Mouse (Mus musculus) myocyte (in vitro differentiated cells): ENCODE measurements at regions not wholly inside any gene's neighbourhood (a gene's known extent, or its start where the extent isn't known, plus 50 kb on each side); places are given as distances from the start of the nearest gene placed in this dataset.
A peak's percentile ranks its signal among the peaks of the same experiment; 100 is the strongest.

Source experiments
- H3K27me3 ChIP-seq: one replicate; pipeline ENCODE4 v1.6.1; 2011; ENCODE audit not compliant: control insufficient read depth, insufficient read depth, insufficient read length
- H3K36me3 ChIP-seq: one replicate; pipeline ENCODE4 v1.6.1; 2011; ENCODE audit not compliant: control insufficient read depth, insufficient read depth
- H3K4me2 ChIP-seq: one replicate; pipeline ENCODE4 v1.6.1; 2011; ENCODE audit warnings: low read depth, control low read depth
- H3K4me3 ChIP-seq: one replicate; pipeline ENCODE4 v1.5.1; 2011; ENCODE audit warnings: mild to moderate bottlenecking, control low read depth, moderate library complexity
- H3K79me2 ChIP-seq: one replicate; pipeline ENCODE4 v1.6.1; 2011; ENCODE audit not compliant: control insufficient read depth, insufficient read depth
- H3ac ChIP-seq: one replicate; pipeline ENCODE4 v1.6.1; 2011; ENCODE audit not compliant: control insufficient read depth, insufficient read length
- CEBPB ChIP-seq: IDR thresholded peaks from 2 replicates; pipeline ENCODE4 v1.6.1; 2011; ENCODE audit warnings: mild to moderate bottlenecking, moderate library complexity; ENCODE audit not compliant: poor library complexity, insufficient read depth, severe bottlenecking
- E2F4 ChIP-seq: IDR thresholded peaks from one replicate; pipeline ENCODE4 v1.6.1; 2011; ENCODE audit warnings: mild to moderate bottlenecking, control low read depth, moderate library complexity; ENCODE audit not compliant: insufficient read depth
- MAX ChIP-seq: IDR thresholded peaks from one replicate; pipeline ENCODE4 v1.6.1; 2011; ENCODE audit warnings: low read depth, mild to moderate bottlenecking, control low read depth
- MYOD1 ChIP-seq, 3 experiments: IDR thresholded peaks; one replicate each; pipeline ENCODE4 v1.6.1; 2011; ENCODE audit warnings: control low read depth in 2 of 3, low read depth in 2 of 3, mild to moderate bottlenecking in 2 of 3, moderate library complexity in 1 of 3; ENCODE audit not compliant: insufficient read length in 2 of 3, control insufficient read depth in 1 of 3
- MYOG ChIP-seq, 3 experiments: IDR thresholded peaks; one replicate each; pipeline ENCODE4 v1.6.1; 2011; ENCODE audit warnings: control low read depth in 2 of 3, low read depth in 2 of 3, mild to moderate bottlenecking in 2 of 3; ENCODE audit not compliant: insufficient read length in 2 of 3, control insufficient read depth in 1 of 3, insufficient read depth in 1 of 3
- POLR2A ChIP-seq: IDR thresholded peaks from one replicate; pipeline ENCODE4 v1.6.1; 2011; ENCODE audit warnings: low read depth, mild to moderate bottlenecking, control low read depth, moderate library complexity; ENCODE audit not compliant: insufficient read length
- POLR2AphosphoS2 ChIP-seq: IDR thresholded peaks from one replicate; pipeline ENCODE4 v1.6.1; 2011; ENCODE audit warnings: low read depth, control low read depth; ENCODE audit not compliant: insufficient read length
- REST ChIP-seq: IDR thresholded peaks from one replicate; pipeline ENCODE4 v1.6.1; 2011; ENCODE audit warnings: mild to moderate bottlenecking, control low read depth, moderate library complexity; ENCODE audit not compliant: insufficient read depth, insufficient read length
- SRF ChIP-seq: IDR thresholded peaks from one replicate; pipeline ENCODE4 v1.6.1; 2011; ENCODE audit warnings: low read depth; ENCODE audit not compliant: control insufficient read depth, insufficient read length
- TCF12 ChIP-seq: IDR thresholded peaks from one replicate; pipeline ENCODE4 v1.6.1; 2011; ENCODE audit warnings: mild to moderate bottlenecking, control low read depth; ENCODE audit not compliant: poor library complexity, insufficient read depth, severe bottlenecking
- TCF3 ChIP-seq: IDR thresholded peaks from one replicate; pipeline ENCODE4 v1.6.1; 2011; ENCODE audit warnings: low read depth, control low read depth; ENCODE audit not compliant: insufficient read length
- USF1 ChIP-seq: IDR thresholded peaks from one replicate; pipeline ENCODE4 v1.6.1; 2011; ENCODE audit warnings: low read depth, mild to moderate bottlenecking, control low read depth, moderate library complexity

DNA sequence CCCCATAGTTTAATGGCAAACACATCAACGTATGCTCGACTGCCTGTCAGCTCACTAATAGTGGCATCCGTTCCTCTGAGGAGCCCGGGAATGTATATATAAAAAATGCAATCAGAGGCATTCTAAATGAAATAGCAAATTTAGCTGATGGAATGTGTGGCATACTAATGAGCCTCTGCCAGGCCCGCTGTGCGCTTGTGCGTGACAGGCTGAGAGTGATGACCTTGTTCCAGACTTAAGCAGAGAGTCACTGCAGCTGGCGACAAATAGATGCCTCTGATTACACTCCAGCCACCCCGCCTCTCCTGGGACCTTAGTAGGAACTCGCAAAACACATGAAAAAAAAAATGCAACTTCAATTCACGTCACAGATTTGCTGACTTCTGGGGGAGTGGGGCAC lies 252.0 kb upstream of the Daam1 start:
- no peak overlapping the region for H3ac ChIP-seq
- TF ChIP-seq MYOG (IDR thresholded peaks at IDR 0.05; ENCODE audit: control insufficient read depth in 1 of 3, insufficient read depth in 1 of 3, insufficient read length in 2 of 3, low read depth in 2 of 3) (no peak), USF1 (no peak), SRF (no peak), CEBPB (no peak), TCF3 (no peak), MAX (no peak), REST (no peak), TCF12 (no peak), POLR2AphosphoS2 (no peak), POLR2A (no peak)

GRCm38 (mm10) chr12:71580532-71581290 lies 250.2 kb upstream of the Daam1 start:
- Histone ChIP-seq H3K27me3 (no peaks in the 10 kb centered on the region), H3K36me3 (no peaks in the 10 kb centered on the region), H3ac (no peak overlapping the region), H3K79me2 (no peaks in the 10 kb centered on the region), H3K4me2 (no peak overlapping the region), H3K4me3 (no peak overlapping the region)
- no peak for TF ChIP-seq CEBPB
- peak; percentile 39 for TF ChIP-seq SRF
- TF ChIP-seq POLR2AphosphoS2 = no peak
- TF ChIP-seq MAX = no peak
- TF ChIP-seq TCF12 = no peak
- TF ChIP-seq TCF3 = no peak
- TF ChIP-seq E2F4 = no peak
- no peak for TF ChIP-seq POLR2A
- TF ChIP-seq MYOD1 (IDR thresholded peaks at IDR 0.05; ENCODE audit: control insufficient read depth in 1 of 3, insufficient read length in 2 of 3, low read depth in 2 of 3) = peak in 2 of 3 experiments; percentile 9 to 12
- TF ChIP-seq MYOG (IDR thresholded peaks at IDR 0.05; ENCODE audit: control insufficient read depth in 1 of 3, insufficient read depth in 1 of 3, insufficient read length in 2 of 3, low read depth in 2 of 3) = peak in 1 of 3 experiments; percentile 18
- TF ChIP-seq REST = no peak
- no peak for TF ChIP-seq USF1

More for the DNA sequence above, 252.0 kb upstream of the Daam1 start:
- H3K4me2 ChIP-seq = no peak overlapping the region
- H3K79me2 ChIP-seq = no peaks in the 10 kb centered on the region
- H3K4me3 ChIP-seq = no peak overlapping the region
- no peaks in the 10 kb centered on the region for H3K36me3 ChIP-seq
- H3K27me3 ChIP-seq = no peaks in the 10 kb centered on the region

DNA sequence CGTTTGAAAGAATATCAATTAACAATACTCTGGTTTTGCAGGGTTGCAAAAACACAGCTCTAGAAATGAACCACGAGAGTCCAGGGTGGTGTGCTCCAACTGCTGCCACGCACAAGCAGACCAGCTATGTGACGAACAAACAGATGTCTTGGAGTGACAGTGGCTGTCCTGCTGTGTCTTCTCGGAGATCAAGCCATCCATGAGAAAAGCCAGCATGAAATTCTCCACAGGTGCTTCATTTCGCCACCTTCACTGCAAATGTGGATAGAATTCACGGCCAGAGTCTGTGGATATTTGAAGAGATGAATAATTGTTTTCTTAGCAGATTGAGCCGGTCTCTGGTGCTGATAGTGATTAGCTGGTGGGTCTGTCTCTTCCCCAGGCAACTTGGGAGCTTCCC lies 246.3 kb upstream of the Daam1 start:
- H3K4me2 ChIP-seq = no peak overlapping the region
- no peaks in the 10 kb centered on the region for H3K79me2 ChIP-seq
- H3K27me3 ChIP-seq = no peaks in the 10 kb centered on the region
- no peak for TF ChIP-seq TCF3
- no peak for TF ChIP-seq TCF12
- TF ChIP-seq POLR2A = no peak
- no peak for TF ChIP-seq E2F4
- no peak for TF ChIP-seq POLR2AphosphoS2
- no peak overlapping the region for H3ac ChIP-seq
- no peak overlapping the region for H3K4me3 ChIP-seq
- no peaks in the 10 kb centered on the region for H3K36me3 ChIP-seq

DNA sequence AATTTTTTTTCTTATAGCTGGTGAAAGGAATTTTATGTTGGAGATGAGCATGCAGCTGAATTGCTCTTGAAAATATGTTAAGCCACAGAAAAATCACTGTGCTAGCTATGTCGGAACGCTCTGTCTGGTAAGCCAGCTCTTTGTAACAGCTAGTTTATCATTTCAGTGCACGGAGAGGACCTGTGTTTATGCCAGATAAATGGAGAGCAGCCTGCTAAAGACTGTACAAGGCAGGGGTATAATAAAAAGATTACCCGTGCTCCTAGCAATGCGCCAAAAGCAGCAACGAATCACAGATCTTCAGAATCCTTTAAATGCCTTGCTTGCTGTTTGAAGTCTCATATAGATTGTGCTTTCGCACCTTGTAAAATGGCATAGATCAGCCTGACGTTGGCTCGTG lies 232.2 kb upstream of the Daam1 start:
- Histone ChIP-seq H3K4me3 (no peak overlapping the region), H3ac (no peak overlapping the region), H3K79me2 (no peaks in the 10 kb centered on the region), H3K4me2 (no peak overlapping the region), H3K36me3 (no peaks in the 10 kb centered on the region), H3K27me3 (no peaks in the 10 kb centered on the region)
- no peak for TF ChIP-seq POLR2A

- no peak for TF ChIP-seq TCF3
- TF ChIP-seq MYOG (IDR thresholded peaks at IDR 0.05; ENCODE audit: control insufficient read depth in 1 of 3, insufficient read depth in 1 of 3, insufficient read length in 2 of 3, low read depth in 2 of 3) = no peak
- no peak for TF ChIP-seq REST
- no peak for TF ChIP-seq E2F4
- TF ChIP-seq POLR2AphosphoS2 = no peak
- no peak for TF ChIP-seq CEBPB
- TF ChIP-seq TCF12 = no peak
- no peak for TF ChIP-seq MAX
- no peak for TF ChIP-seq USF1
- TF ChIP-seq POLR2A = no peak
- TF ChIP-seq MYOD1 (IDR thresholded peaks at IDR 0.05; ENCODE audit: control insufficient read depth in 1 of 3, insufficient read length in 2 of 3, low read depth in 2 of 3) = no peak
- TF ChIP-seq SRF = no peak
- H3ac ChIP-seq = no peak overlapping the region
- H3K4me3 ChIP-seq = no peak overlapping the region
- H3K27me3 ChIP-seq = no peaks in the 10 kb centered on the region
- H3K4me2 ChIP-seq = no peak overlapping the region
- no peaks in the 10 kb centered on the region for H3K36me3 ChIP-seq
- H3K79me2 ChIP-seq = no peaks in the 10 kb centered on the region
Measured at GRCm38 (mm10) chr12:71601091-71601690, 229.7 kb upstream of the Daam1 start.
